Mouse (Mus musculus) thymus, postnatal 10 days (tissue): ENCODE measurements around the gene Pnpla7.

ENCODE experiments used
- DNase-seq, 2 experiments: peaks; one replicate each; pipeline ENCODE4 v3.0.0; 2021; ENCODE audit warnings: low spot score in 2 of 2

The Pnpla7 gene

DNA sequence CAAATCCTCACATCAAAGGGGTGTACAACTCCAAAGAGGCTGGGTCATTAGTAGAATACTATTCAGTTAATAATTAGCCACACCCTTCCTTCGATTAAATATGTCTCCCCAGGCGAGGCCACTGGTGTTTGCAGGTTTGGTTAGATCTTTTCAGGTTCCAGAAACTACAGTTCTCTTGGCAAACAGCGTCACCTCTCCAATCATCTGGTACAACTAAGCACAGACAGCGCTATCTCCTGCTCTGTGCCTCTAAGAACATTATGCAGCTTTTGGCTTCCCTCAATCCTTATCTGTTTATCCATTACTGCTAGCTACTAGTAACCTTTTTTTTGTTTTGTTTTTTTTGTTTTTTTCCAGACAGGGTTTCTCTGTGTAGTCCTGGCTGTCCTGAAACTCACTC lies 93.7 kb downstream of the Pnpla7 start:
- no peak for DNase-seq

DNA sequence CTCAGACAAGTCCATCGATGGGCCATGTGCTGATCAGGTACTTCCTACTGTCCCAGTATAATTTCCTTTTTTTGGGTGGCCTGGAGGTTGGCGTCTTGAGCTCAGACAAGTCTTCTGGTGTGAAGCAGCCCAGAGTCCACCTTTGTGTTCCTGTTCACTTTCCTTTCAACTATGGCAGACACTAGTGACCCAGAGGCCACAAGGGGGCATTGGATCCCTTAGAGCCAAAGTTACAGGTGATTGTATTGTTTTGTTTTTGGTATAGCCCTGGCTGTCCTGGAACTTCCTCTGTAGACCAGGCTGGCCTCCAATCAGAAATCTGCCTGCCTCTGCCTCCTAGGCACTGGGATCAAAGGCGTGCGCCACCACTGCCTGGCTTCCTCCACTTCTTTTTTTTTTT lies 96.6 kb downstream of the Pnpla7 start:
- no peak for DNase-seq

- DNase-seq: no peak
Measured at GRCm38 (mm10) chr2:25075506-25075905, 99.7 kb downstream of the Pnpla7 start.

DNA sequence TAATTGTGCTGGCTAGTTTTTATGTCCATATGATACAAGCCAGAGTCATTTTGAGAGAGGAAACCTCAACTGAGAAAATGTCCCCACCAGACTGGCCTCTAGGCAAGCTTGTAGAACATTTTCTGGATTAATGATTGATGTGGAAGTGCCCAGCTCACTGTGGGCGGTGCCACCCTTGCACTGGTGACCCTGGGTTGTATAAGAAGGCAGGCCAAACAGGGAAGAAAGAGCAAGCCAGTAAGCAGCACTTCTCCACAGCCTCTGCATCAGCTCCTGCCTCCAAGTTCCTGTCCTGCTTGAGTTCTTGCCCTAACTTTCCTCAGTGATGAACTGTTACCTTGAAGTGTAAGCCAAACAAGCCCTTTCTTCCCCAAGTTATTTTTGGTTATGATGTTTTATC lies 103.1 kb downstream of the Pnpla7 start:
- DNase-seq: no peak

GRCm38 (mm10) chr2:25080076-25080475 lies 104.2 kb downstream of the Pnpla7 start, which contains the start of gene Entpd8:
Gene Entpd8, plus strand, starts transcription at chr2:25080304.
- no peak for DNase-seq

DNA sequence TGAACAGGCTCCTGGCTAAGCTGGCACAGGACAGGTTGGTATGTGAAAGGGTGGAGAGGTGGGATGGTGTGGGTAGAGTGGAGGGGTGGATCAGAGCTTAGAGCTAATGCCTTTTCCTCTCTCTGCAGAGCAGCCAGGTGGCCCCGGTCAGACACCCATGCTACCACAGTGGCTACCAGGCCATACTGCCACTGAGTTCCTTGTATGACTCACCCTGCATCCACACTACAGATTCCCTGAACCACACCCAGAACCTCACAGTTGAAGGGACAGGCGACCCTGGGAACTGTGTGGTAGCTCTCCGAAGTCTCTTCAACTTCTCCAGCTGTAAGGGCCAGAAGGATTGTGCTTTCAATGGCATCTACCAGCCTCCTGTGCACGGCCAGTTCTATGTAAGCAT lies 107.9 kb downstream of the Pnpla7 start:
- no peak for DNase-seq

DNA sequence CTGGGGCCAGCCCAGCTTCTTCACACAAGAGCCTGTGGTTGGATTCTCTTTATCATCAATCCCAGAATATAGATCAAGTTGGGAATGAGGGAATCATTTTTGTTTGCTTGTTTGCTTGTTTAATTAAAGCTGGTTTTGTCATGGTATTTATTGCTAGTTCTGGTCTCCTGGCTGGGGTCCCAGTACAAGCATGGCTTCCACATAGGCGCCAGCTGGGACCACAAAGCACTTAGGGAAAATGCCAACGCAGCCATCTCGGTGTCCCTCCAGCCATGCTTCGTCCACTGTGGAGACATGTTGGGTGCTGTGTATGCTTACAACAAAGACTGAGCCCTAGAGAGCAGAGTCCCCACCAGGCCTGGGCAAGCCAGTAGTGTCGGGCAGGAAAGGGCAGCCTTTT lies 109.7 kb downstream of the Pnpla7 start:
- DNase-seq: no peak

- no peak for DNase-seq
Measured at GRCm38 (mm10) chr2:25087842-25088241, 112.0 kb downstream of the Pnpla7 start.

- DNase-seq: no peak
Measured at GRCm38 (mm10) chr2:25088636-25089035, 112.8 kb downstream of the Pnpla7 start.

- no peak for DNase-seq
Measured at GRCm38 (mm10) chr2:25094785-25095108, 118.9 kb downstream of the Pnpla7 start.

- DNase-seq: no peak
Measured at GRCm38 (mm10) chr2:25095109-25095850, 119.4 kb downstream of the Pnpla7 start, which contains the start of gene Noxa1. Gene Noxa1, minus strand, starts transcription at chr2:25095149.

GRCm38 (mm10) chr2:25098005-25098615 lies 122.3 kb downstream of the Pnpla7 start:
- DNase-seq: no peak

GRCm38 (mm10) chr2:25098956-25099355 lies 123.1 kb downstream of the Pnpla7 start:
- no peak for DNase-seq

GRCm38 (mm10) chr2:25099703-25100102 lies 123.9 kb downstream of the Pnpla7 start:
- no peak for DNase-seq
